Mouse (Mus musculus) gonadal fat pad, adult 2 months (tissue): ENCODE results near the gene Rec8. TPM values are rescaled to one million over a fixed set of nuclear protein-coding genes. Genes with fewer than 3 reads are reported as not detected.

Experiments
- DNase-seq: peaks from one replicate; pipeline ENCODE4 v3.0.0-alpha.2; 2012; ENCODE audit warnings: low read depth
- polyA plus RNA-seq: library from polyadenylated mRNA; depleted of rRNA; stranded (reverse); fragments of >200 nt; gene quantifications from 2 replicates; pipeline ENCODE4 v1.2.3, GENCODE M21; 2012; rRNA removed

The Rec8 gene
- polyA plus RNA-seq, result 8.0 and 30.7 TPM in 2 replicates

DNA sequence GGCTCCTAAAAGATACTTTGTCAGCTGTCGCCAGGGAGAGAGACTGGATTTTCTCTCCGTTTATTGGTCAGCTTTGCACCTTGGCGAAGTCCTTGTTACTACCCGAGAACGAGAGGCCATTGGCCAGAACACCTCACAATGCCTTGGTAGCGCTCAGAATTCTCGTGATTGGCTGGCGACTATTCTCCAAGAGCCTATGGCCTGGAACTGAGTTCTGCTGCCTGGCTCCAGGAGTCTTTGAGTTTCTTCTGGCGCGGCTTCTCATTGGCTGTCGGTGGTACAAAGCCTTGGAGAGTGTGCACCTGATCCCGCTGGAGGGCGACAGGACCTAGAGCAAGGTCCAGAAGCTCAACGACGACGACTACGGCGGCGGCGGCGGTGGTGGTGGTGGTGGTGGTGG is at the start of gene Rec8:
TSS of gene Rec8 (plus strand) at position 216 of the 400 bp plus-strand sequence.
- no peak for DNase-seq

DNA sequence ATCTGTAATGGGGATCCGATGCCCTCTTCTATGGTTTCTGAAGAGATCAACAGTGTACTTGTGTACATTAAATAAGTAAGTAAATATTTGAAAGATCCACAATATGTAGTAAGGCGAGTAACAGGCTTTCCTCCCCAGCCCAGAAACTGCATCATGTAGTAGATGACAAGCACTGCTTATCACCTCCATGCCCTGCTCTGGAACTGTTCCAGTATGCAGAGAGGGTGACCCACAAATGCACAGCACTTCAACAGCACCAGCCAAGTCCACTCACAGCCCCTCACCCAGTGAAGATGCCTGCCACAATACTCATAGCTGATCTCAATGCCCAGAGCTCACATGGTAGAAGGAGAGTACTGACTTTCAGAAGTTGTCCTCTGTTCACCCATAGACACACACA is 47.2 kb upstream of the Rec8 start:
- DNase-seq, result no peak

DNA sequence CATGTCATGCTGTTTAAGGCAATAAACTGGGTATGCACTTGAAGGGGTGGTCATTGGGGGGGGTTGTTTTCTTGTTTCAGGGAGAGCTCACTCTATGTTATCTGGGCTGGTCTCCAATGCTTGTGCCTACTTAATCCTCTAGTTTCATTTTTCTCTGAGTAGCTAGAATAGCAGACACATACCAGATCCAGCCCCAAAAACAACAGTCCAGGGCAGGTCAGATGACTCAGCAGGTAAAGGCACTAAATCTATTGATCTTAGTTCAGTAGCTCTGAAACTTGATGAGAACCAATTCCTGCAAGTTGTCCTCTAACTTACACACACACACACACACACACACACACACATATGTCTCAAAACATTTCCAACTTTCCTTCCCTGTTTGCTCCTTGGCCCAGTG is 46.1 kb upstream of the Rec8 start:
- DNase-seq, result no peak

GRCm38 (mm10) chr14:55575302-55575701 is 42.5 kb upstream of the Rec8 start, which contains the start of gene Fitm1:
Fitm1 (plus strand) TSS chr14:55575617.
- DNase-seq, result no peak

DNA sequence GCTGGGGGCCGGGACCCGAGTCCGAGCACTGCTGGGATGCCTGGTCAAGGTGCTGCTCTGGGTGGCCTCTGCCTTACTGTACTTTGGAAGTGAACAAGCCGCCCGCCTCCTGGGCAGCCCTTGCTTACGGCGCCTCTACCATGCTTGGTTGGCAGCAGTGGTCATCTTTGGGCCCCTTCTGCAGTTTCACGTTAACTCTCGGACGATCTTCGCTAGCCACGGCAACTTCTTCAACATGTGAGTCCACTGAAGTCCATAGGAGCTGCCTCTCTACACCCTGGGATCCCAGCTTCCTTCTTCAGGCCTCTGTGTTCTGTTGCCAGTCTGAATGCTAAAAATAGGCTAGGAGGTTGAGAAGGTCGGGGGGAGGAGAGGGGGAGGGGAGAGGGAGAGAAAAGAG is 42.1 kb upstream of the Rec8 start:
- no peak for DNase-seq

- DNase-seq, result no peak
Measured at GRCm38 (mm10) chr14:55576376-55576775, 41.5 kb upstream of the Rec8 start.

DNA sequence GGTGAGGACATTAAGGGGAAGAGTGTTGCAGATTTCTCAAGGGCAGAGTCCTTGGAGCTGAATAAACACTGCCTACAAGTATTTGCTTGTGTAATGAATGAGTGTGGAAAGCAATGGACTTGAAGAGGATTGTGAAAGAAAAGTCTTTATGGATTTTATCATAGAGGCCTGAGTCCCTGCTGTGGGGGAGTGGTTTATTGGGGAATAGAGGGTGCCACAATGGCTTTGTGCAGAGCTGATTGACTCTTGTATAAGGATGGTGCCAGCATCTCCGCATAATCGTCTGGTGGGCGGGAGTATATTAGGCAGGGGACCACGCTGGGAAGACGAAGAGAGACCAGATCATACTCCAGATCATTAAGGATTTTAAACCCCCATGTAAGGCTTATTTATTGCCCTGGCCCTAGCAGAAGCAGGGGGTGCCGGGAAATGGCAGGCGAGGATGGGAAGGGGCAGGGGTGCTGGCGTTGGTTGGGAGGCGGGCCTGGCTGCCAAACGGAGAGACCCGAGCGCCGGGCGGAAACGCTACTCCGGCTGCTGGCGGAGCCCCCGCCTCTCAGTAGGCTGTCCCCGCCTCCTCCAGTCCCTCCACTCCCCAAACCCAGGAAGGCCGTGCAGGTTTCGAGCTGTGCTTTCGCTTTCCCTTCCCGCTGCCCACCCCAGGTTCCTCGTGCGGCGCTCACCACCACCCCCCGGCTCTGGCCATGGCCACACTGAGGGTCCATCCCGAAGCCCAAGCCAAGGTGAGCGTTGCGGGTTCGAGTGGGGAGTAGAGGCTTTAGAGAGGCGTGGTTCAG is 39.8 kb upstream of the Rec8 start, which contains the start of gene Psme1:
TSS of gene Psme1 (plus strand) at position 253 of the 797 bp plus-strand sequence.
- peak; percentile 75 for DNase-seq

DNA sequence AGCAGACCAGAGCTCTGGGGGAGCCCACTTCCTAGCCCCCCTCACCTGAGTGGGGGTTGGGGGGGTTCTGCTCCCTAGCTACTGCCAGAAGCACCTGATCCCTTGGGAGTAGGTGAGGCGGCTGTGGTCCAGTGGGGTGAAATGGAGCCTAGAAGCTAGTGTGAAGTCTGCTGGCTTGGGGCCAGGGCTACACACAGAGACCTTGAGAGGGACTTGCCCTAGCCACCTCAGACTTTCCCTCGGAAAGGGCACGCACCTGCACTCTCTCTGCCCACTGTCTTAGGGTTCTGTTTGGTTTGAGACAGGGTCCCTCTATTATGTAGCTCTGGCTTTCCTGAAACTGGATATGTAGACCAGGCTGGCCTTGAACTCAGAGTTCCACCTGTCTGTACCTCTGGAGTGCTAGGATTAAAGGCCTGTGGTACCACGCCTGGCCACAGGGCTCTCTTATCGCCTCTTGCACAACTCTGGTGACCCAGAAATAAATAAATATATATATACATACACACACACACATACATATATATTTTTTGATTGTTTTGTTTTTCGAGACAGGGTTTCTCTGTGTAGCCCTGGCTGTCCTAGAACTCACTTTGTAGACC is 39.1 kb upstream of the Rec8 start:
- DNase-seq, result no peak

DNA sequence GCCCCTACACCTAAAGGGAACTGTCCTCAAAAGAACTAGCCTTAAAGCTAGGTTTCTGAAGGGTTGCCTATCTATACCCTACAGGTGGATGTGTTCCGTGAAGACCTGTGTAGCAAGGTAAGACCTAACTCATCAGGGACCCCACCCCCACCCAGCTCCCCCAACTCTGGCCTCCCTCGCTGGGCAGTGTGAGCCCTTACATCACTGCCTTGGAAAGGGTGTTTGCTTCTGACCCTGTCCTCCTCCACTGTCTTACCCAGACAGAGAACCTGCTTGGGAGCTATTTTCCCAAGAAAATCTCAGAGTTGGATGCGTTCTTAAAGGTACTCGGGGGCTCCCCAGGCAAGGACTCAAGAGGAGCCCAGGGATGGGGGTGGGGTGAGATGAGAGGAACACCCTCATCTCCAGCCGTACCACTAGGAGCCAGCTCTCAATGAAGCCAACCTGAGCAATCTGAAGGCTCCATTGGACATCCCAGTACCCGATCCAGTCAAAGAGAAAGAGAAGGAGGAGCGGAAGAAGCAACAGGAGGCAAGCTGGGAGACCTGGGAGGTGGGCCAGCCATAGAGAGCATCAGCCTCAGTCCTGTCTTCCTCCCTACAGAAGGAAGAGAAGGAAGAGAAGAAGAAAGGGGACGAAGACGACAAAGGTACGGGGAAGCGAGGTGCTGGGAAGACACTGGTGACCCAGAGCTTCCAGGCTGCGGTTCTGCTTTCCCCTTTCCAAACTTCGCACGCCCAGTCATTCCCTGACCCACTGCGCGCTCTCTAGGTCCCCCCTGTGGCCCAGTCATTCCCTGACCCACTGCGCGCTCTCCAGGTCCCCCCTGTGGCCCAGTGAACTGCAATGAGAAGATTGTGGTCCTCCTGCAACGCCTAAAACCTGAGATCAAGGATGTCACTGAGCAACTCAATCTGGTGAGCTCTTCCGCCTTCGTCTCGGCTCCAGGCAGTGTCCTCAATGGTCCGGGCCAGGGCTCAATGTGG is 38.0 kb upstream of the Rec8 start:
- no peak for DNase-seq

DNA sequence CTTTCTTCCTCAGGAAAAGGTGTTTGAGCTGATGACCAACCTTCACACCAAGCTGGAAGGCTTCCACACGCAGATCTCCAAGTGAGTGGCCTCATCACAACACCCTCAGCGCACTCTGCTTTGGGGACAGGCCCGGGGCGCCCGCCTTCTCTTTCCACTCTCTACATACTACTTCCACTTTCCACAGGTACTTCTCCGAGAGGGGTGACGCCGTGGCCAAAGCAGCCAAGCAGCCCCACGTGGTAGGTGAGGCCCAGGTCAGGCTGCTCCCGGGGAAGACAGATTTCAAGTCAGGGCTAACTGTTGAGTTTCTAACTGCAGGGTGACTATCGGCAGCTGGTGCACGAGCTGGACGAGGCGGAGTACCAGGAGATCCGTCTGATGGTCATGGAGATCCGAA is 37.1 kb upstream of the Rec8 start:
- DNase-seq, result no peak

- DNase-seq, result no peak
Measured at GRCm38 (mm10) chr14:55581981-55582681, 35.7 kb upstream of the Rec8 start.

DNA sequence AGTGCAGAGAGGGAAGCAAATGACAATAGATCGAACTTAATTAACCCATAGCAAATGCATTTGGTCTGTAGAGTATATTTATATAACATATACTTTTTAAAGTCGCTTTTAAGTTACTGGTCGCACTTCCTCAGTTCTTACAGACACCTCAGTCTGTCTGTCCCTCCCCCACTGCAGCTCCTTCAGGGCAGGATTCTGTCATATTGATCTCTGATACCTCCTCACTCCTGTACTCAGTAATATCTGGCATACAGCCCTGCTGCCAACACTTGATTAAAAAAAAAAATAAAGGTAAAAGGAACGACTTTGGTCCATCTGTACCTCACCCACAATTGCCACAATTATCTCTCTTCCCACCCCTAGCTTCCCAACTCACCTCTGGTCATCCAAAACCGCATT is 33.5 kb upstream of the Rec8 start:
- DNase-seq, result no peak

DNA sequence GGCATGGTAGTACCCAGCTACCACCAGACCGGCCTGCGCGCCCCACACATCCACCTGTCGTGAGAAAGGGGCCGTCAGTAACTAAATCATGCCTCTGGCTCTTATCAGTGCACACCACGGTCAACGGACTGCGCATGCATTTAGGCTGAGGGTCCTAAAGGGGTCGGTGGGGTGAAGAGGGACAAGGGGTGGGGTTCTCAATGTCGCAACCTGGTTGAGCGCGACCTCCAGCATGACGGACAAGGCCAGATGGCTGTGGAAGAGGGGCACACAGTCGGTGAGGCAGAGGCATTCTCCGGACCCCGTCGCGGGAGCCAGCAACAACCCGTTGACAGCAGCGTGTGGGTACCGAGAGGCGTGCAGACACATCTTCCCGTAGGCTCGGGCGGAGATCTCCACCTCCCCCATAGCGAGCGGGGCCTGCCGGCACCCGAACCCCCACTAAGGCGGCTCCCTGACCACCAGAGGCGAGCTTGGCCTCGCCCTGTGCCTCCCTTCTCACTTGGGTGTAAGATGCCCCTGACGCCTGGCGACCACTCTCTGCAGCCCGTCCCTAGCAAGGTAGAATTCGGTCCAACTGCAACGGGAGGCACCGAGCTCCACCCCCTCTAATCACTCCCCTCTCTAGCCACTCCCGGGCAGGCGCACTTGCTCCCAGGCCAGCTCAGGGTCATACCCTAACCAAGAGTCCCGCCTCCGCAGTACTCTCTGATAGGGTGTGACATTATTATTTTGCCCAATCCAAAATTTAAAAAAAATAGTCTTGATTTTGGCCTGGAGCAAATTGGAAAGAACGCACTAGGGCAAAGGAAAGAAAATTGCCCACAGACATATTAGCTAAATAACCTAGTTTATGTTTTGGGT is 32.9 kb upstream of the Rec8 start, which contains the start of gene Emc9:
TSS of gene Emc9 (minus strand) at position 601 of the 864 bp plus-strand sequence.
- no peak for DNase-seq

- no peak for DNase-seq
Measured at GRCm38 (mm10) chr14:55585566-55585960, 32.3 kb upstream of the Rec8 start.

DNA sequence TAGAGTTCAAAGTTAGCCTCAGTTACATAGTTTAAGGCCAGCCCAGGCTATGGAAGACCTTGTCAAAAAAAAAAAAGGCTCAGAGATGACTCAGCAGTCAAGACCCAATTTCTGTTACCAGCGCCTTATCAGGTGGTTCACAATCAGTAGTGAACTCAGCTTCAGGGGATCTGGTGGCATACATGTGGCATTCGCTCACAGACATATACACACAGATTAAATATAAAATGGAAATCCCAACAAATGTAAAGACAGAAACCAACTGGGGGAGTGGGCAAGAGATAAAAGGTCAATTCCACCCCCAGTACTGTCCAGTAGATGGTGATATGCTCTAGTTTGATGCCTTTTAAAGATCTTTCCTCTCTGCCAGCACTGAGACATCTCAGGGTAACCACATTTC is 31.7 kb upstream of the Rec8 start:
- DNase-seq, result no peak

GRCm38 (mm10) chr14:55589271-55589670 is 28.6 kb upstream of the Rec8 start:
- DNase-seq, result no peak

DNA sequence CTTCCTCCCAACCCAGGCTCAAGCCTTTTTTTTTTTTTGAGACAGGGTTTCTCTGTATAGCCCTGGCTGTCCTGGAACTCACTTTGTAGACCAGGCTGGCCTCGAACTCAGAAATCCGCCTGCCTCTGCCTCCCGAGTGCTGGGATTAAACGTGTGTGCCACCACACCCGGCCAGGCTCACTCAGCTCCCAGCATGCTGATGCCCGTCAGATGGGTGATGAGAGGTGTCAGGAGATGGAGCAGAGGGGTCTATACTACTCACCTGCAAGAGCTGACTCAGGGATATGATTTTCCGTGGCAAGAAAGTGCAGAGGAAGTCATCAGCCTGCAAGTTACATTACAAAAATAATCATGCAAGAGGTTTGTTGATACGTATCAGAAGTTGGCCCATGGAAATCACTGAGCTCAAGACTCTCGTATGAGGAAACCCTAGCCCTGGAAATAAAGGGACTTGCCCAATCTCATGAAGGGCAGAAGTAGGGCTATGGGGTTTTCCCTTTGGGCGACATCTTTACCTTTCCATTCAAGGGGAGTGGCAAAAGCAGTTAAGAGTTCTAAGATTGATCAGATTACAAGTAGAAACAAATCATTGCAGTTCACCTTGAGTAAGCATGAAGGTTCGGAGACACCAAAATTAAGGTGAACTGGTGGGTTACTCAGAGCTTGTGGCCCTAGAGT is 27.9 kb upstream of the Rec8 start:
- DNase-seq, result peak; percentile 56

DNA sequence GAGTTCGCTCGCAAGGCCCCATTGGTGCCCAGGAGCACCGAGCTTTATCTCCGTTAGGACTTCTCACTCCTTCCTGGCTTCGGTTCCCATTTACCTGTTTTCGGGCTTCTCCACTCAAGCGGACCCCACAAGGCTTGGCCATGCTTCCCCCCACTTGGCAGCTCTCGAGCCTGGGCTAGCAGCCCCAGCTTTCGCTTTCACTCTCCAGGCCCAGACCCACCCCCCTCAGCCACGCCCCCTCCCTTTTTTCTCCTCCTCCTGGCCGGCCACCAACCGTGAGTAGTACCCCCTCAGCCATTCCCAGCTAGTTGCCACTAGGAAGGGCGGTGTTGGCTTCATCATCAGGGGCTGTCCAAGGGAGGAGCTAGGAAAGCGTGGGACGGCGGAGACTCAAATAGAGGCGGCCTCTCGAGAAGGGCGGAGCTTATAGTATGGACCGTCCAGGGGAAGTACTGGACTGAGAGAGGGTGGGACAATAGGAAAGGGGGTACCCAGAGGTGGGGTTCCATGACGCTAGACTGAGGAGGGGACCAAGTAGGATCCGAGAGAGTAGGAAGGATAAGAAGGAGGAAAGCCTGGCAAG is 27.0 kb upstream of the Rec8 start, which contains the start of gene Psme2:
TSS of gene Psme2 (minus strand) at position 366 of the 583 bp plus-strand sequence.
- peak; percentile 87 for DNase-seq

DNA sequence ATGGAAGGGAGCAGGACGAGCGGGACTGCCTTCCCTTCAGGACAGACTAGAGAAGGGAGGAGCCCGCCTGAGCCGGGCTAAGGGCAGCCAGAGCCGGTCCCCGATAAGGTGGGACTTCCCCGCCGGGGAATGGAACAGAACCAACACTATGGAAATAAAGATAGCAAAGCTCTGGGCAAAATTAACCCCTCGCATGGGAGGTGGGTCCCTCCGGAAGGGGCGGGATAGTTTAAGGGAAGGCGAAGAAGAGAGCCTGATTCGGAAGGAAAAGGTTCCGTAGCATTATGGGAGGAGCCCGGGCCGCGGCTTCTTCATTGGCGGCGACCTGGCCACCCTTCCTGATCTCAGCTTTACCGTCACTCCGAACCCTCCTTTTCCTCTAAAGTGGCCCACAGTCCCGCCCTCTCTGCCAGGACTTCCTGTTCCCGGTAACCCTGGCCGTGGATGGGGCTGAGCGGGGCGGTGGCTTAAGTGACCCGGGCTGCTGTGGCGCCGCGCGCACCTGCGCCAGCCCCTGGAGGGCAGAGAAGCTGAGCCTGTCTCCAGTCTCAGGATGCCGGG is 26.4 kb upstream of the Rec8 start, which contains the start of gene Rnf31:
TSS of gene Rnf31 (plus strand) at position 378 of the 561 bp plus-strand sequence.
- DNase-seq, result peak; percentile 57
